Mouse (Mus musculus): Measurements from ENCODE around the gene Olfr1234.

The Olfr1234 gene

GRCm38 (mm10) chr2:89364765-89365164 lies at the start of gene Olfr1234:
TSS of gene Olfr1234 (minus strand) at chr2:89364865.
- in situ Hi-C loops (cut with MboI; ENCODE audit: unreplicated experiment in 2 of 2): no loop called here

GRCm38 (mm10) chr2:89409576-89409975 lies 44.9 kb upstream of the Olfr1234 start, which contains the start of gene Olfr1238:
TSS of gene Olfr1238 (minus strand) at chr2:89409676.
- in situ Hi-C loops (cut with MboI; ENCODE audit: unreplicated experiment in 2 of 2): no loop called here

DNA sequence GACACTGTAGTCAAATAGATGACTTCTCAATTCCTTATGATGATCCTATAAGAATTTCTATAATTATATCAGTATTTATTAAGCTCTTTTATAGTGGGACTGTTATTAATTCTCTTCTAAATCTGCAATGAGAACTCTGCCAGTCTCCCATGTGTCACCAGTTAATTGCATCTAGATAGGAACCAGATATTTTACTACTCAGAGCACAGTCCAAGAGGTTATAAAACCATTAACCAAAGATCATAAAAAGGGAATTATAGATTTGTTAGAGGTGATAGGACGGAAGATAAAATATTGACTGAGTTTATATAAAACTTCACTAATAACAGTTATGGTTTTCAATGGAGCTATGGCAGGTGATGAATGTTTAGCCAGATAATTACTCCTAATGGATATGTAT lies 36.2 kb upstream of the Olfr1234 start:
- in situ Hi-C loops (cut with MboI; ENCODE audit: unreplicated experiment in 2 of 2): no loop called here

DNA sequence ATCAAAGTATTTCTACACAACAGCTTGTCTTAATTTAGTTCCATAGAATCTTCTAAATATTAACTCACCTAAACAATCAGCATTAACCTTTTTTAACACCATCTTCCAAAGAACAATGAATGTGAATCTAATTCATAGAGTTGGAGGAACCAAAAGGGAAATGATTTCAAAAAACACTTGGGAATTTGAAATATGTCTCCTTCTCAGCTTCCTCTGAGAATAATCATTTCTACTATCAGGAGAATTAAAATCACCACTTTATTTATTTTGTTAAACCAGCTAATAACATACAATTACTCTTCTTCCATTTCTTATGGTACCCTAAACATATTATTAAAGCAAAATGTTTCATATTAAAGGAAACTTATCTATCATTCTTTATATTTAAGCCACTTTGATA lies 22.4 kb downstream of the Olfr1234 start, which contains the start of gene Olfr1233:
Gene Olfr1233 (minus strand): TSS at position 101 of the 400 bp plus-strand sequence.
- in situ Hi-C loops (cut with MboI; ENCODE audit: unreplicated experiment in 2 of 2): no loop called here

DNA sequence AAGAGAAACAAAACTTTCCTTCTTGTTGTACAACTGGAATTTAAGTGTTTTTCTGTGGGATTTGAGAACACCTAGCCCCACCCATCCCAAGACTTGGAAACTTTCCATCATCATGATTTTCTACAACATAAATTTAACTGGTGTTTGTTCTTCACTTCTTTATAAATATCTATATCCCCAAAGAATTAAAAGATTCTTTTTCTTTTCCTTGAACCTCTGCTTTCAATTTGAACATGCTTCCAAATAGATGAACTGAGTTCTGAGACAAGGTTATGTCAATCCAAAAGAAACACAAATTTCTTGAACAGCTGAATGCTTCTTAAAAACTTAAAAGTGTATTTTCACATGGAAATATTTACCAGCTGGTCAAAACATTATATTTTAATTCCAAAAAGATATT lies 35.1 kb downstream of the Olfr1234 start, which contains the start of gene Olfr1232:
Gene Olfr1232 (minus strand): TSS at position 101 of the 400 bp plus-strand sequence.
- in situ Hi-C loops (cut with MboI; ENCODE audit: unreplicated experiment in 2 of 2): no loop called here
